Mouse (Mus musculus) cortical plate, adult 2 months (tissue): ENCODE data around the gene Itpk1.

Experiments used
- CTCF ChIP-seq: fragments of 200-500 bp; IDR thresholded peaks from 2 replicates; pipeline ENCODE4 v1.5.1; 2011; ENCODE audit warnings: mild to moderate bottlenecking, control low read depth, low read length; ENCODE audit not compliant: insufficient read depth; ENCODE audit errors: extremely low read depth
- POLR2A ChIP-seq: fragments of 200-500 bp; IDR thresholded peaks from 2 replicates; pipeline ENCODE4 v1.6.1; 2011; ENCODE audit warnings: mild to moderate bottlenecking, low read length, control low read depth; ENCODE audit not compliant: insufficient read depth; ENCODE audit errors: extremely low read depth

DNA sequence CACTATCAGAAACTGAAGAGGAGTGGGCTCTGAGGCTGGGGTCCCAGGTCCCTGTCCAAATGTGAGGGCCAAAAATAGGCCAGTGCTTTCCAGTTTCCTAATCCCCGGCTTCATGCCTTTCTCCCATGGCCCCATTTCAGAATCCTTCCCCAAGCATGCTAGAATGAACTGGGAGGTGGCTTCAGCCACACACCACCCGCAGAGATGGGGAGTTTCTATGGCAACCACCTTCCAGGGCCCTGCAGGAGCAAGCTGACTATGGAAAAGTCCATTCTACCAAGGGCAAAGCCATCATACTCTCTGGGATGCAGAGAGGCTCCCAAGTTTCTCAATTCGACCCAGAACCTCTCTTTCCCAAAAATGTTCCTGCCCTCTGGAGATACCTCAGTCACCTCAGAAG, 65.9 kb downstream of the Itpk1 start:
- TF ChIP-seq POLR2A, result no peak
- TF ChIP-seq CTCF, result no peak
